Mouse (Mus musculus): ENCODE results near the gene BC049715.

DNA sequence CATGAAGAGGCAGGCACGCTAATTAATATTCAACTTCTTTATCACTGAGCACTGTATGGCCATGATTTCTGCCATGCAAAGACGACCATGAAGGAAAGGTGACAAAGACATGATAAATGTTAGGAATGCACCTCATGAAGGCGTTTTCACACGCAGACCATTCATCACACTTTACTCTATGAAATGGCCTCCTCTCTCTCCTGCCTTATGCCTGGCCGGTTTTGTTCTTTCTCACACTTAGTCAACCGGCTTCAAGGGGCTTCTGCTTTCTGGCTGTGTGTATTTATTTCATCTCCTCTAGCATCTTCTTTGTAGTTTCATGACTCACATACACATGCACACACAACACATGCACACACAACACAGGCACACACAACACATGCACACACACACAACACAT, 26.2 kb upstream of the BC049715 start:
- TF ChIP-seq CTCF (IDR thresholded peaks at IDR 0.05), result no peak
- TF ChIP-seq EP300 (IDR thresholded peaks at IDR 0.05), result no peak

Data from lung, postnatal 0 days (tissue).